Mouse (Mus musculus) embryonic facial prominence, embryonic 14.5 days (tissue): ENCODE results near the gene Galnt5. TPM values are rescaled to one million over a fixed set of nuclear protein-coding genes. Genes with fewer than 3 reads are reported as not detected.

Source experiments
- ATAC-seq: fragments of 200-750 bp; cut with Nextera tagmentation; 2 replicates; pipeline ENCODE4 v1.8.0; 2017; ENCODE audit warnings: low read depth, moderate number of reproducible peaks, moderate TSS enrichment
- DNase-seq: peaks from one replicate; pipeline ENCODE4 v3.0.0-alpha.2; 2015; ENCODE audit warnings: low spot score
- H3K27ac ChIP-seq: fragments of 300-500 bp; sonication (generic); replicated peaks from 2 replicates; pipeline ENCODE4 v1.5.1; 2014; ENCODE audit warnings: low read depth, mild to moderate bottlenecking, low read length, moderate library complexity
- H3K27me3 ChIP-seq: fragments of 300-500 bp; sonication (generic); replicated peaks from 2 replicates; pipeline ENCODE4 v1.6.1; 2014; ENCODE audit warnings: low read length; ENCODE audit not compliant: control insufficient read depth, insufficient read depth
- H3K36me3 ChIP-seq: fragments of 300-500 bp; sonication (generic); 2 replicates; pipeline ENCODE4 v1.6.1; 2014; ENCODE audit warnings: low read length, mixed read lengths; ENCODE audit not compliant: control insufficient read depth, insufficient read depth
- H3K4me1 ChIP-seq: fragments of 300-500 bp; sonication (generic); 2 replicates; pipeline ENCODE4 v1.6.1; 2014; ENCODE audit warnings: antibody characterized with exemption, low read length; ENCODE audit not compliant: control insufficient read depth, insufficient read depth
- H3K4me2 ChIP-seq: fragments of 300-500 bp; sonication (generic); 2 replicates; pipeline ENCODE4 v1.6.1; 2014; ENCODE audit warnings: low read depth, mild to moderate bottlenecking, low read length, moderate library complexity, mixed read lengths
- H3K4me3 ChIP-seq: fragments of 300-500 bp; sonication (generic); 2 replicates; pipeline ENCODE4 v1.5.1; 2014; ENCODE audit warnings: low read depth, mild to moderate bottlenecking, low read length
- H3K9ac ChIP-seq: fragments of 300-500 bp; sonication (generic); 2 replicates; pipeline ENCODE4 v1.6.1; 2014; ENCODE audit warnings: low read depth, mild to moderate bottlenecking, low read length, moderate library complexity, mixed read lengths
- H3K9me3 ChIP-seq: fragments of 300-500 bp; sonication (generic); 2 replicates; pipeline ENCODE4 v1.6.1; 2016; ENCODE audit warnings: low read length; ENCODE audit not compliant: control insufficient read depth
- WGBS: fragments of 180-500 bp; shearing (Covaris S2); extraction: QIAGEN DNeasy Blood & Tissue Kit; methylation state at CpG from one replicate; pipeline ENCODE4 v1.1.7; 2014; 5-methylcytosine and 5-hydroxymethylcytosine counted together
- polyA plus RNA-seq: library from polyadenylated mRNA; unstranded; fragments of >200 nt; fragmentation: Nextera tagmentation; extraction: Ambion mirVana; gene quantifications from 2 replicates; pipeline ENCODE4 v1.2.1, GENCODE M21; 2014

Galnt5 gene
- polyA plus RNA-seq, result 5.0 and 5.9 TPM in 2 replicates

DNA sequence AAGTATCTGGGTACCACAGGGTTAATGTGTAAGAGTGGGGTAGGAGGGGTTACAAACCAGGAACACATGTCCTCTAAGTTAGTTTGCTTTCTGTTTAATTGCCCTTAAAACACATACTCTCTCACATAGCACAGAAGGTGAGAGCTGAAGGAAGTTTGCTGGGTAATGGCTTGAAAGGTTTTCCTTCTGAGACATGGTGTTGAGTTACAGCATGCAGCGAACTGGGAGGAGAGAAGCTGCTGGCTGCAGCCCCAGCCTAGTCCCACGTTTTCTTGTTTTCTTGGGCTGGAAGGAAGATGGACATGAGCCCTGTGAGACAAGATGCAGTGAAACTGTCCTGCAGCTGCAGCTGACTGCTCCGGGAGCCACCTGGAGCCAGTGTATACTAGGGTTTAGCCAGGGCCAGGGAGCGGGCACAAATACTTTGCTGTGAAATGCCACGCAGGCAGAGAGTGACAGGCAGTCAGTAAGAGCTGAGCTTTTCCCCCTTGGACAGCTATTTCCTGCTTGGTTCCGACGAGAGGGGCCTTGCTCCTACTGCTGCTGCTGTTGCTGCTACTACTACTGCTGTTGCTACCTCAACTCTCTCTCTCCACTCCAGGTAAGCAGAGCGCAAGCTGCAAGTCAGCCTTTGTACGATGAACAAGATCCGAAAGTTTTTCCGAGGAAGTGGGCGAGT is at the start of gene Galnt5:
TSS of gene Galnt5 (plus strand) at position 133 of the 679 bp plus-strand sequence.
- Histone ChIP-seq H3K27me3 (no peaks in the 10 kb centered on the region), H3K9me3 (no peaks in the 10 kb centered on the region), H3K27ac (peak within 1 kb of the TSS; percentile 68), H3K4me1 (peaks cover 7% of the 10 kb centered on the region; the same call in 1 of the 2 replicates), H3K4me2 (peak within 1 kb of the TSS; percentile 63), H3K4me3 (peak within 1 kb of the TSS; percentile 42), H3K9ac (peak within 1 kb of the TSS; percentile 60), H3K36me3 (no peaks in the 10 kb centered on the region)
- WGBS, result 22% methylated on average over 12 of the region's 12 CpGs
- ATAC-seq (peak; percentile 91), DNase-seq (peak; percentile 67)

GRCm38 (mm10) chr2:57951620-57952019 is 46.1 kb upstream of the Galnt5 start:
- DNase-seq, result no peak
- ATAC-seq, result no peak
- Histone ChIP-seq H3K27ac (no peak overlapping the region), H3K9ac (no peak overlapping the region), H3K4me1 (no peaks in the 10 kb centered on the region), H3K36me3 (no peaks in the 10 kb centered on the region), H3K4me2 (no peak overlapping the region), H3K27me3 (no peaks in the 10 kb centered on the region), H3K9me3 (no peaks in the 10 kb centered on the region), H3K4me3 (no peak overlapping the region)
- WGBS, result 63% methylated on average over 2 of the region's 2 CpGs

DNA sequence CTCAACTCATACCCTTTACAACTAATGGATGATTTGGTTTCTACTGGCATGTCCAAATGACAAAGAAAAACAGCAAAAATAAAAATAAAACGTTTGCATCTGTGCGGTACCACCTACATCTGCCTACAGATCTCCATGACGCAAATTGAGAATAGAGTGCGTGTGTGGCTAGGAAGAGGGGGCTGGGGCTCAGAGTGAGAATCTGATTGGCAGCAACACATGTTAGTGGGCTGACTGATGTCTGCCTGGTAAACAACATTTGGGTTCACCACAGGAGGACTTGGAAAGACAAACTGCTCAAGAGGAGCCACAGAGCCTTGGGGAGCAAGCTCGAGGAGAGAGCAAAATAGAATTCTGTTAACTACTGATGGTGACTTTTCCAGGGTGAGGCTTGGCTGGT is 36.9 kb upstream of the Galnt5 start:
- H3K4me3 ChIP-seq, result no peak overlapping the region
- no peak overlapping the region for H3K9ac ChIP-seq
- no peaks in the 10 kb centered on the region for H3K27me3 ChIP-seq
- H3K36me3 ChIP-seq, result no peaks in the 10 kb centered on the region
- no peak overlapping the region for H3K27ac ChIP-seq
- no peaks in the 10 kb centered on the region for H3K4me1 ChIP-seq
- no peak overlapping the region for H3K4me2 ChIP-seq
- ATAC-seq, result no peak
- no peaks in the 10 kb centered on the region for H3K9me3 ChIP-seq
- 70% methylated on average over 5 of the region's 5 CpGs for WGBS
- DNase-seq, result peak; percentile 16

- no peak overlapping the region for H3K4me2 ChIP-seq
- no peak for ATAC-seq
- H3K27ac ChIP-seq, result no peak overlapping the region
Observed at GRCm38 (mm10) chr2:57982248-57982647, 15.4 kb upstream of the Galnt5 start.

DNA sequence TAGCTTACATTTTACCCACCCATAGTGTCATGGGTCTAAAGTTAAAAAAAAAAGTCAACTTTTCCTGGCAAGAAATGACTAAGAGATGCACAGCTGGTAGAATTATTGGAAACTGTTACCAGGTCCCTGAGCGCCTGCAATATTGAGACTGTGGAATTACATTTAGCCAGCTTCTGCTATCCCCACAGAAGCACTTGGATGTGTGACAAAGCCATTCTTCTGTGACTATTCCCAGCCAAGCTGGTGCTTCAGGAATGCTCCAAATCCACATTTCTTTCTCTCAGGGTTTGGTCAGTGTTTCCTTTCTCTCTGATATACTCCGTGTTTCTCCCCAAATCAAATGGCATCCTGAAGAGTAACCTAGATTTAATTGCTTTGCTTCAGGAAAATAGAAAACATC is 6.6 kb upstream of the Galnt5 start:
- H3K9ac ChIP-seq, result no peak overlapping the region
- H3K9me3 ChIP-seq, result no peaks in the 10 kb centered on the region
- no peak for DNase-seq
- H3K4me1 ChIP-seq, result no peaks in the 10 kb centered on the region
- no peak overlapping the region for H3K27ac ChIP-seq
- H3K4me3 ChIP-seq, result no peak overlapping the region
- WGBS, result 82% methylated on average over 2 of the region's 2 CpGs
- H3K4me2 ChIP-seq, result no peak overlapping the region
- H3K27me3 ChIP-seq, result no peaks in the 10 kb centered on the region
- ATAC-seq, result no peak
- no peaks in the 10 kb centered on the region for H3K36me3 ChIP-seq

More at GRCm38 (mm10) chr2:57982248-57982647, 15.4 kb upstream of the Galnt5 start:
- DNase-seq, result no peak
- Histone ChIP-seq H3K9me3 (no peaks in the 10 kb centered on the region), H3K4me3 (no peak overlapping the region), H3K36me3 (no peaks in the 10 kb centered on the region), H3K4me1 (no peaks in the 10 kb centered on the region), H3K9ac (no peak overlapping the region), H3K27me3 (no peaks in the 10 kb centered on the region)

DNA sequence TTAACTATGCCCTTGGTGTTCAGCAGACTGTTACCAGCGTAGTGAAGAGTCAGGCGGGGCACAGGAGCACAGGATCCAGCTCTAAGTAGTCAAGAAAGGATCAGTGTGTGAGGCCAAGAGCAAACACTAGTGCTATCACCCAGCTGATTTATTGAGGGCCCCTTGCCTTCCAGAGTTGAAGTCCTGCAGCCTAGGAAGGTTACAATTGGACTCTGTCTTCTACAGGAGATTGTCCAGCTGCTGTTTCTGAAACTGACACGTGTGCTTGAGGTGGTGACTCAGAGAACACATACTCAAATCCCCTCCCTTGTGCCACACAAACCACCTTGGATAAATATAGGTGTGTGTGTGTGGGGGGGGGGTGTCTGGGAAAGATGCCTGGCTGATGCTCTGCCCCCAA is 3.8 kb downstream of the Galnt5 start:
- Histone ChIP-seq H3K27me3 (no peaks in the 10 kb centered on the region), H3K4me3 (no peak overlapping the region), H3K27ac (no peak overlapping the region), H3K9ac (no peak overlapping the region), H3K36me3 (no peaks in the 10 kb centered on the region), H3K4me2 (peak overlapping the region; percentile 19; the same call in 1 of the 2 replicates), H3K9me3 (no peaks in the 10 kb centered on the region), H3K4me1 (peaks cover 7% of the 10 kb centered on the region; the same call in 1 of the 2 replicates)
- ATAC-seq (no peak), DNase-seq (no peak)
- WGBS, result 61% methylated on average over 3 of the region's 3 CpGs

- H3K9me3 ChIP-seq, result no peaks in the 10 kb centered on the region
- no peaks in the 10 kb centered on the region for H3K27me3 ChIP-seq
- no peak for ATAC-seq
- no peaks in the 10 kb centered on the region for H3K36me3 ChIP-seq
- H3K27ac ChIP-seq, result no peak overlapping the region
- 89% methylated on average over 5 of the region's 5 CpGs for WGBS
- H3K9ac ChIP-seq, result no peak overlapping the region
- H3K4me3 ChIP-seq, result no peak overlapping the region
- no peaks in the 10 kb centered on the region for H3K4me1 ChIP-seq
- no peak overlapping the region for H3K4me2 ChIP-seq
- DNase-seq, result no peak
Observed at GRCm38 (mm10) chr2:58007081-58007480, 9.4 kb downstream of the Galnt5 start.

GRCm38 (mm10) chr2:58023556-58023955 is 25.9 kb downstream of the Galnt5 start:
- H3K4me2 ChIP-seq, result no peak overlapping the region
- no peak overlapping the region for H3K4me3 ChIP-seq
- WGBS, result 84% methylated on average over 6 of the region's 6 CpGs
- no peak overlapping the region for H3K9ac ChIP-seq
- no peaks in the 10 kb centered on the region for H3K9me3 ChIP-seq
- H3K4me1 ChIP-seq, result no peaks in the 10 kb centered on the region
- H3K36me3 ChIP-seq, result no peaks in the 10 kb centered on the region
- DNase-seq (no peak), ATAC-seq (no peak)
- no peak overlapping the region for H3K27ac ChIP-seq
- no peaks in the 10 kb centered on the region for H3K27me3 ChIP-seq

- no peak overlapping the region for H3K9ac ChIP-seq
- ATAC-seq (peak; percentile 51; the same call in 1 of the 2 replicates), DNase-seq (peak; percentile 71)
- no peaks in the 10 kb centered on the region for H3K27me3 ChIP-seq
- whole genome bisulfite sequencing, result 79% methylated on average over 5 of the region's 5 CpGs
- H3K4me1 ChIP-seq, result no peaks in the 10 kb centered on the region
- H3K36me3 ChIP-seq, result no peaks in the 10 kb centered on the region
- H3K4me2 ChIP-seq, result no peak overlapping the region
- no peak overlapping the region for H3K27ac ChIP-seq
- H3K4me3 ChIP-seq, result no peak overlapping the region
- no peaks in the 10 kb centered on the region for H3K9me3 ChIP-seq
Observed at GRCm38 (mm10) chr2:58026740-58027139, 29.1 kb downstream of the Galnt5 start.
